Mouse (Mus musculus): Measurements from ENCODE around the gene Ldlrap1. TPM values are rescaled to one million over a fixed set of nuclear protein-coding genes. Genes with fewer than 3 reads are reported as not detected.

Ldlrap1 gene
- polyA plus RNA-seq, 1 experiment from 2014 or later: 21.8 TPM

GRCm38 (mm10) chr4:134750263-134750662 lies 17.6 kb downstream of the Ldlrap1 start:
- Histone ChIP-seq H3K9me3 (replicated peaks) (no peaks in the 10 kb centered on the region), H3K9ac (0 out of 2 replicates have a peak overlapping the region, but pooled peaks have one; percentile 10), H3K27ac (replicated peaks) (peak overlapping the region; percentile 88), H3K4me3 (replicated peaks) (no peak overlapping the region), H3K36me3 (replicated peaks) (peaks cover 80% of the 10 kb centered on the region), H3K4me1 (replicated peaks) (peaks cover 86% of the 10 kb centered on the region), H3K4me2 (no peak overlapping the region), H3K27me3 (no peaks in the 10 kb centered on the region)
- no peak for ATAC-seq (ENCODE audit: insufficient read depth)
- 54% methylated on average over 5 of the region's 5 CpGs for WGBS (ENCODE audit: insufficient replicate concordance)

DNA sequence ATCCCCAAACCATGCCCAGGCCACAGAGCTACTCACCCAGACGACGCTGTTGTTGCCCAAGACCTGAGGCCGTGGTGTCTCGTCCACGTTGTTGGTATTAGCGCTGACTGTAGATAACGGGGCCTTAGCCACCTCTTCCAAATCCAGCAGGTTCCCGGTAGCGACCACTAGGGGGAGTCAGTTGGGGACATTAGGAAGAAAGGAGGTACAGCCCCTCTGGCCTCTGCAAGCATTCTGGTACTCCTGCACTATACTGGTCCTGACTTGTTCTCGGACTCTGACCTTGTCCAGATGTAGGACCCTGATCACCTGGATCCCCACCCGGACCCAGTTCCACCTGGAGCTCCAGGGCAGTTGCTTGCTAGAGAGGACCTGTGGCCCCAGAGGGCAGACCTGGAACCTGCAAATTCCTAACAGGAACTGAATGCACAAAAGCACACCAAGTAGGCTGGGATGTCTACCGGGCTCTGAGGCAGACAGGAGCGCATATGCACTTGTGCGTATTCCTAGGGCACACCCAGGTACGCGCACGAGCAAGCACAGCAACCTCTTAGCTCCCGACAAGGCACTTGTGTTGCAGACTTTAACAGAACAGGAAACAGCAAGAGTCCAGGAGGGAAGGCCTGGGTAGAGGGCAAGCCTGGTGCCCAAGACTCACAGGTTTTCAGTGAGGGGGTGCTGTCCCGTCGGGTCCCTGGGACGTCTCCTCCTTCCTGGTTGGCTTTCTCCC lies 18.4 kb downstream of the Ldlrap1 start:
- Histone ChIP-seq H3K27me3 (no peaks in the 10 kb centered on the region), H3K4me3 (replicated peaks) (no peak overlapping the region), H3K4me1 (replicated peaks) (peaks cover 78% of the 10 kb centered on the region), H3K9ac (no peak overlapping the region), H3K4me2 (no peak overlapping the region), H3K9me3 (replicated peaks) (no peaks in the 10 kb centered on the region), H3K27ac (replicated peaks) (peak overlapping the region; percentile 51; the same call in 1 of the 2 replicates), H3K36me3 (replicated peaks) (peaks cover 83% of the 10 kb centered on the region)
- WGBS (ENCODE audit: insufficient replicate concordance): 45% methylated on average over 21 of the region's 21 CpGs
- no peak for ATAC-seq (ENCODE audit: insufficient read depth)

- Histone ChIP-seq H3K27me3 (no peaks in the 10 kb centered on the region), H3K27ac (replicated peaks) (no peak overlapping the region; the same call in 1 of the 2 replicates), H3K4me1 (replicated peaks) (peaks cover 44% of the 10 kb centered on the region), H3K36me3 (replicated peaks) (peaks cover 91% of the 10 kb centered on the region), H3K4me2 (no peak overlapping the region), H3K4me3 (replicated peaks) (no peak overlapping the region), H3K9me3 (replicated peaks) (no peaks in the 10 kb centered on the region), H3K9ac (no peak overlapping the region)
- 63% methylated on average over 16 of the region's 16 CpGs for WGBS (ENCODE audit: insufficient replicate concordance)
- no peak for ATAC-seq (ENCODE audit: insufficient read depth)
Measured at GRCm38 (mm10) chr4:134745900-134746661, 21.7 kb downstream of the Ldlrap1 start.

GRCm38 (mm10) chr4:134743881-134744633 lies 23.8 kb downstream of the Ldlrap1 start:
- no peak overlapping the region for H3K4me2 ChIP-seq
- H3K9me3 ChIP-seq (replicated peaks): no peaks in the 10 kb centered on the region
- peaks cover 72% of the 10 kb centered on the region for H3K36me3 ChIP-seq (replicated peaks)
- H3K27ac ChIP-seq (replicated peaks): no peak overlapping the region
- no peaks in the 10 kb centered on the region for H3K27me3 ChIP-seq
- ATAC-seq (ENCODE audit: insufficient read depth): no peak
- WGBS (ENCODE audit: insufficient replicate concordance): 85% methylated on average over 16 of the region's 16 CpGs
- no peak overlapping the region for H3K4me3 ChIP-seq (replicated peaks)
- H3K4me1 ChIP-seq (replicated peaks): peaks cover 24% of the 10 kb centered on the region
- H3K9ac ChIP-seq: no peak overlapping the region

DNA sequence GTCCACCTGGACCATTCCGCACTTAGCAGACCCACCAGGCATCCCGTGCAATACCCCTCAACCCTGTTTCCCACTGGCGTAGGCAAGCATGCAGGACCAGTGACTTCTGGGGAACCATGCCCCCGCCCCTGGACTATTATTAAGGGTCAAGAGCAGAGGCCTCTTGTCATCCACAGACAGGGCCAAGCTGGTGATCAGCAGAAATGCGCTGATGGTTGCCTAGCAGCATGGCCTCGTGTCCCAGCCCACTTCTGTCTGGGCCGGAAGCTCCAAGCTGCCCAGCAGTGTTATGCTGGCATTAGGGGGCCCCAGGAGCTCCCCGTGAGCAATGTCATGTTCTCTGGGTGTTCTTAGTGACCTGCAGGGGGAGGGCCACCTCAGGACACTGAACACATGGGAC lies 25.9 kb downstream of the Ldlrap1 start:
- Histone ChIP-seq H3K9me3 (replicated peaks) (no peaks in the 10 kb centered on the region), H3K27me3 (no peaks in the 10 kb centered on the region), H3K4me1 (replicated peaks) (peaks cover 26% of the 10 kb centered on the region), H3K4me3 (replicated peaks) (no peak overlapping the region), H3K4me2 (no peak overlapping the region), H3K27ac (replicated peaks) (no peak overlapping the region), H3K36me3 (replicated peaks) (peaks cover 51% of the 10 kb centered on the region), H3K9ac (no peak overlapping the region)
- no peak for ATAC-seq (ENCODE audit: insufficient read depth)
- 85% methylated on average over 8 of the region's 8 CpGs for WGBS (ENCODE audit: insufficient replicate concordance)

DNA sequence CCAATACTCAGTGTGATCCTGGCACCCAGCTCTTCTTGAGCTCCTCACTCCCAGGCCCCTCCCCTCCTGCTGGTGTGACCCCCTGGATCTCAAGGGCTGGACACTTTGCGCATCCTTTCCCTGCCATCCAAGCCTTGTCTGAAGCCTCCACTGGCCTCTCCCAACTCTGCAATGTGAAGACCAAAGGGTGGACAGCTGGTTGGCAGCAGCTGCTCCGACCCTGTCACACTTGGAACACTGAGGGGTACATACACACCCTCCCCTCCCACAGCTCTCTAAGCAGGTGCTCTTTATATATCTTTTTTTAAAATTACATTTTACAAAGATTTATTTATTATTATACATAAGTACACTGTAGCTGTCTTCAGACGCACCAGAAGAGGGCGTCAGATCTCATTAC lies 27.6 kb downstream of the Ldlrap1 start:
- WGBS (ENCODE audit: insufficient replicate concordance): 86% methylated on average over 4 of the region's 4 CpGs
- no peak for ATAC-seq (ENCODE audit: insufficient read depth)
- peaks cover 33% of the 10 kb centered on the region for H3K36me3 ChIP-seq (replicated peaks)

GRCm38 (mm10) chr4:134739530-134739929 lies 28.3 kb downstream of the Ldlrap1 start:
- Histone ChIP-seq H3K4me1 (replicated peaks) (peaks cover 20% of the 10 kb centered on the region), H3K36me3 (replicated peaks) (peaks cover 27% of the 10 kb centered on the region), H3K27me3 (no peaks in the 10 kb centered on the region), H3K9ac (no peak overlapping the region), H3K4me2 (no peak overlapping the region), H3K27ac (replicated peaks) (no peak overlapping the region), H3K9me3 (replicated peaks) (no peaks in the 10 kb centered on the region), H3K4me3 (replicated peaks) (no peak overlapping the region)
- no peak for ATAC-seq (ENCODE audit: insufficient read depth)
- WGBS (ENCODE audit: insufficient replicate concordance): 71% methylated on average over 3 of the region's 3 CpGs

More for the DNA sequence above, 27.6 kb downstream of the Ldlrap1 start:
- Histone ChIP-seq H3K9me3 (replicated peaks) (no peaks in the 10 kb centered on the region), H3K27me3 (no peaks in the 10 kb centered on the region), H3K9ac (no peak overlapping the region), H3K4me1 (replicated peaks) (peaks cover 13% of the 10 kb centered on the region), H3K27ac (replicated peaks) (no peak overlapping the region), H3K4me3 (replicated peaks) (no peak overlapping the region), H3K4me2 (no peak overlapping the region)

DNA sequence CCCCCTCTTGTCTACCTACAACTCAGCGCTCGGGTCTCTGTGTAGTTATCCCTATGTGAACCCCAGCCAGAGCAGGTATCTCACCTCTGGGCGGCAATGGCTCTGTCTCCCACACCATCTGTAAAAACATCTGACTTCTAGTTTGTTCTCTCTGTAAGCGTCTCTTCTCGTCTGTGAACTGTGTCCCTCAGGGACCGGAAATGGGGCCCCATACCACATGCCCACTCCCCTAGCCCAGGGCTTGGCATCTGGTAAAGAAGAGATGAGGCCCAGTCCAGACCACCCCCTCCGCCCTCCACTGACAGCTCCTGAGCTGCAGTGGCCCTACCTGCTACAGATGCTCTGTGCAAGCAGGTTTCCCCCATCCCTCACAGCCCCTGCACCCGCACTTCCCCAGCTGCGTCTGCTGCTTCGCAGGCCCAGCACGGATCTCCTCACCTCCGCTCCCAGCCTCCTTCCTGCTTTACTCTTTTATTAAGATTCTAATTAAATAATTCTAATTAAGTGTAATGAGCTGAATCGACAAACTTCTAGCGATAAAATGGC lies 30.4 kb downstream of the Ldlrap1 start:
- H3K27me3 ChIP-seq: 0 out of 2 replicates have a peak, but pooled peaks cover 3% of the 10 kb centered on the region
- no peak overlapping the region for H3K4me2 ChIP-seq
- no peak overlapping the region for H3K4me3 ChIP-seq (replicated peaks)
- WGBS (ENCODE audit: insufficient replicate concordance): 60% methylated on average over 14 of the region's 14 CpGs
- ATAC-seq (ENCODE audit: insufficient read depth): no peak
- no peaks in the 10 kb centered on the region for H3K9me3 ChIP-seq (replicated peaks)
- H3K4me1 ChIP-seq (replicated peaks): peaks cover 32% of the 10 kb centered on the region
- H3K36me3 ChIP-seq (replicated peaks): peaks cover 7% of the 10 kb centered on the region; the same call in 1 of the 2 replicates
- no peak overlapping the region for H3K27ac ChIP-seq (replicated peaks)
- H3K9ac ChIP-seq: no peak overlapping the region

DNA sequence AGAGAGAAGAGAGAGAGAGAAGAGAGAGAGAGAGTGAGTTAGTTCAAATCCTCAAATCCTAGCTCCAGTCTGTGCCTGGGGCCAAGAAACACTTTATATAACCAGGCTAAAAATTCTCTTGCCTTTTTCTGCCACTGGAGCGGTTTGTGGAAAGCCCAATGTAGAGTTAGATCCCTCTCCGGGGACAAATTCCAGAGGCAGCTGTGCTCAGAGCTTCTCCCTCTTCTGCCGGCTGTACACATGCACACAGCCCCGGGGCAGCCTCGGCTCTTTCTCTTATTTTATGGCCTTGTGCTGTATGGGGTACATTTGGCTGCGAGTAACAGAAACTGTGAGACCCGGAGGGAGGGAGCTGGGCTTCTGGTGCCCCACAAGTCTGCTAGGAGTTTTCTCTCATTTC lies 31.7 kb downstream of the Ldlrap1 start:
- no peaks in the 10 kb centered on the region for H3K9me3 ChIP-seq (replicated peaks)
- no peak overlapping the region for H3K9ac ChIP-seq
- H3K27me3 ChIP-seq: peaks cover 3% of the 10 kb centered on the region; the same call in 1 of the 2 replicates
- H3K4me2 ChIP-seq: no peak overlapping the region
- peaks cover 32% of the 10 kb centered on the region for H3K4me1 ChIP-seq (replicated peaks)
- no peak for ATAC-seq (ENCODE audit: insufficient read depth)
- H3K27ac ChIP-seq (replicated peaks): no peak overlapping the region
- no peaks in the 10 kb centered on the region for H3K36me3 ChIP-seq (replicated peaks)
- no peak overlapping the region for H3K4me3 ChIP-seq (replicated peaks)
- WGBS (ENCODE audit: insufficient replicate concordance): 75% methylated on average over 7 of the region's 7 CpGs

- peak overlapping the region; percentile 60 for H3K27ac ChIP-seq (replicated peaks)
- peak overlapping the region; percentile 39 for H3K4me3 ChIP-seq (replicated peaks)
- ATAC-seq (ENCODE audit: insufficient read depth): peak; percentile 64
- peaks cover 44% of the 10 kb centered on the region for H3K4me1 ChIP-seq (replicated peaks)
- H3K27me3 ChIP-seq: peaks cover 3% of the 10 kb centered on the region; the same call in 1 of the 2 replicates
- no peaks in the 10 kb centered on the region for H3K9me3 ChIP-seq (replicated peaks)
- no peaks in the 10 kb centered on the region for H3K36me3 ChIP-seq (replicated peaks)
- peak overlapping the region; percentile 63 for H3K4me2 ChIP-seq
- 10% methylated on average over 9 of the region's 9 CpGs for WGBS (ENCODE audit: insufficient replicate concordance)
- peak overlapping the region; percentile 10; the same call in 1 of the 2 replicates for H3K9ac ChIP-seq
Measured at GRCm38 (mm10) chr4:134734629-134735081, 33.2 kb downstream of the Ldlrap1 start.

Data from liver, embryonic 15.5 days (tissue).